ENCODE assay signal across 9 mouse cellular contexts in the genomic region with DNA sequence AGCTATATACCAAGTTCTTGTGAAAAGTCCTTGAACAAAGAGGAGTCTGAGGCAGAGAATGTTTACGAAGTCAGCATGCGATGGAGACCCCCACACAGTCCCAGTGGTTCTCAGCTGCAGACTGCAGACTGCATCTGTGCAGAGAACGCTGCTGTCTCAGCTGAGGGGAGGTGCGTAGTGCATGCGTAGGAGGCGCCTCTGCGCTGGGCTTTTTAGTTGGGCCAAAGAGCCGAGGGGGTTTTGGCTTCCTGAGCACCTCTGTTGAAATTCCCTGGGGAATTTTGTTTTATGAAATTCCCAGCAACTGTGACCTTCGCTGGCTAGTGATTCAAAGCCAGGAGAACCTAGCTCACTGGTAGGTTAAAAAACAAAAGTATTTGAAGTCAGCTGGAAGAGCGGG. TPM values are rescaled to one million over a fixed set of nuclear protein-coding genes. Genes with fewer than 3 reads are reported as not detected.
DNase-seq lines count a peak whose midpoint lies in the region; ATAC-seq lines count a peak whose summit lies in the region.
"Had no signal": no experiment of that assay in that cellular context is flagged by ENCODE, and none has a peak within 500 bp of the region (broad histone marks: within the 10 kb centered on the region; RNA-seq: fewer than 3 reads in every experiment).

No protein-coding gene starts in this region.

- H3K27me3 ChIP-seq in forebrain, embryonic 16.5 days (replicated peaks; ENCODE audit: control insufficient read depth, insufficient read depth, low read length) = no peaks in the 10 kb centered on the region; the same call in 1 of the 2 replicates
- no peaks in the 10 kb centered on the region for H3K27me3 ChIP-seq in midbrain, embryonic 13.5 days
- H3K27me3 ChIP-seq: liver, embryonic 12.5 days had no signal

- intact Hi-C loops in left cerebral cortex, postnatal 4 days (cut with DNase I) = no loop called here

- peak; percentile 56 for DNase-seq in adrenal gland, postnatal 14 days
- no peak for DNase-seq in adrenal gland, postnatal 4 days (ENCODE audit: low spot score in 2 of 2)
- DNase-seq in adipocyte (ENCODE audit: low spot score) (peak; percentile 55), MN1 (ENCODE audit: low spot score) (no peak)
- no peak for DNase-seq in left cerebral cortex, postnatal 4 days

- WGBS in forebrain, embryonic 16.5 days = 11% methylated on average over 10 of the region's 10 CpGs
- 7% methylated on average over 10 of the region's 10 CpGs for WGBS in midbrain, embryonic 13.5 days

- peaks cover 5% of the 10 kb centered on the region for H3K4me1 ChIP-seq in forebrain, embryonic 16.5 days (replicated peaks; ENCODE audit: control insufficient read depth, insufficient read depth, low read length)
- H3K4me1 ChIP-seq in midbrain, embryonic 13.5 days (replicated peaks) = peaks cover 6% of the 10 kb centered on the region
- H3K4me1 ChIP-seq: liver, embryonic 12.5 days had no signal

- no peak overlapping the region for H3K4me3 ChIP-seq in forebrain, embryonic 16.5 days (replicated peaks; ENCODE audit: low read length)
- no peak overlapping the region for H3K4me3 ChIP-seq in midbrain, embryonic 13.5 days (replicated peaks)
- H3K4me3 ChIP-seq: liver, embryonic 12.5 days had no signal

- no peak overlapping the region for H3K27ac ChIP-seq in forebrain, embryonic 16.5 days (ENCODE audit: low read length)
- H3K27ac ChIP-seq in midbrain, embryonic 13.5 days = no peak overlapping the region
- H3K27ac ChIP-seq: liver, embryonic 12.5 days had no signal

- no peaks in the 10 kb centered on the region for H3K9me3 ChIP-seq in forebrain, embryonic 16.5 days (ENCODE audit: control insufficient read depth, low read length)
- H3K9me3 ChIP-seq in midbrain, embryonic 13.5 days = no peaks in the 10 kb centered on the region
- H3K9me3 ChIP-seq: liver, embryonic 12.5 days had no signal

- H3K9ac ChIP-seq in forebrain, embryonic 16.5 days (replicated peaks; ENCODE audit: low read depth, low read length) = no peak overlapping the region
- H3K9ac ChIP-seq in midbrain, embryonic 13.5 days (replicated peaks) = no peak overlapping the region
- H3K9ac ChIP-seq: liver, embryonic 12.5 days had no signal

- peak; percentile 63; the same call in 1 of the 2 replicates for ATAC-seq in forebrain, embryonic 16.5 days
- ATAC-seq in midbrain, embryonic 13.5 days = no peak
- ATAC-seq in erythroid progenitor cell, adult 5-6 weeks (replicated peaks; ENCODE audit: low FRiP score, poor library complexity, severe bottlenecking) = no peak
- ATAC-seq: liver, embryonic 12.5 days had no signal

- H3K4me2 ChIP-seq in forebrain, embryonic 16.5 days (ENCODE audit: low read length) = no peak overlapping the region; the same call in 1 of the 2 replicates
- peak overlapping the region; percentile 18 for H3K4me2 ChIP-seq in midbrain, embryonic 13.5 days (replicated peaks)
- H3K4me2 ChIP-seq: liver, embryonic 12.5 days had no signal

- no peaks in the 10 kb centered on the region for H3K36me3 ChIP-seq in forebrain, embryonic 16.5 days (ENCODE audit: control insufficient read depth, insufficient read depth)
- no peaks in the 10 kb centered on the region for H3K36me3 ChIP-seq in midbrain, embryonic 13.5 days
- H3K36me3 ChIP-seq: liver, embryonic 12.5 days had no signal

RNA-seq across cellular contexts. Expression of gene Cyp1b1, which starts 56.9 kb away (rescaled TPM):
- total RNA-seq in adrenal gland, postnatal 14 days (2021) = 21.2 and 33.9 TPM in 2 replicates
- total RNA-seq in adrenal gland, postnatal 4 days (2021) = 10 to 100 TPM; 39.7 to 41.3 TPM
- 4.4 and 7.2 TPM in 2 replicates for polyA plus RNA-seq in forebrain, embryonic 16.5 days (2015; fragmentation: Nextera tagmentation; extraction: Ambion mirVana)
- 4.9 and 5.2 TPM in 2 replicates for polyA plus RNA-seq in midbrain, embryonic 13.5 days (2015; fragmentation: Nextera tagmentation; extraction: Ambion mirVana)
- 1 to 10 TPM; 5.9 to 8.0 TPM for total RNA-seq in left cerebral cortex, postnatal 4 days (2021)
- total RNA-seq in erythroid progenitor cell, adult 5-6 weeks (2015; ENCODE audit: low replicate concordance) = 1.1 and 3.8 TPM in 2 replicates
- 0.13 and 1.2 TPM in 2 replicates for total RNA-seq in erythroid progenitor cell, adult 5-6 weeks (2017; ENCODE audit: low replicate concordance)

Comparison
In these comparisons a context has a peak if more than half of its experiments do, and no peak if none do; other contexts are left out.
1. DNase-seq: peak in adrenal gland, postnatal 14 days (single experiment) and adipocyte (single experiment); none in adrenal gland, postnatal 4 days (0 of 2), left cerebral cortex, postnatal 4 days (single experiment) and MN1 (single experiment).